17 mouse cellular contexts compared by ENCODE assay signal in the genomic region with DNA sequence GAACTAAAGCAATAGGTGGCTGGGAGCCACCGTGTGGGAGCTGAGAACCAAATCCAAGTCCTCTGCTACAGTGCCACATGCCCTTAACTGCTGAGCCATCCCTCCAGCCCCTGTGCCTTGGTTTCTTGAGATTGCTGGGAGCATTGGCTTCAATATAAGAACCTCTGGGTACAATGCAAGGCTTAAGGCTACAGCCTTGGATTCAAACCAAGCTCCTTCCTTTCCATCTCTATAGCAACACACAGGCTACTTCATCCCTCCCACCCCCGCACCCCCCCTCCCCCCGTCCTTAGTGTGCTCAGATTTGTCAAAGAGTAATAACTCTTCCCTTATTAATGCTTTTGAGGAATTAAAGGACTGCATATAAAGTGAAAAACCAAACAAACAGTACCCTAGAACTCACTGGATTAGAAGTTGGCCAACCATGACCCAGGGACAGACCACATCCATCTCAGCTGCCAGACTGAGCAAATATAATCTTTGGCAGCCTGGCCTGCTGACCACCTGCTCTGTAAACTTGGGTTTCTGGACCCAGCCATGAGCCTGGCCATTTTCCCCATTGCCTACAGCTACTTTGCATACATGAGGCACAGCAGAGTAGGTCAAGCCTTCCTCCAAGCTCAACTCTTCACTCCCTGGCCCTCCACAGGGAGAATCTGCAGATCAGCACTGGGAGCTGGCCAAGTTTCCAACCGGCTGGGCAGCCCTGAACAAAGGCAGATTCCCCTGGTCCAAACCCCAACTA.
DNase-seq lines count a peak whose midpoint lies in the region; ATAC-seq and TF ChIP-seq lines count a peak whose summit lies in the region.
"Had no signal": no experiment of that assay in that cellular context is flagged by ENCODE, and none has a peak within 500 bp of the region (broad histone marks: within the 10 kb centered on the region; RNA-seq: fewer than 3 reads in every experiment).

No protein-coding gene starts in this region.

- H3K79me2 ChIP-seq in heart, adult 2 months (replicated peaks; ENCODE audit: control insufficient read depth, insufficient read depth, low read length), result no peaks in the 10 kb centered on the region

- no peak for TF ChIP-seq CTCF in lung, postnatal 0 days (IDR thresholded peaks at IDR 0.05)
- no peak for TF ChIP-seq CTCF in brain, embryonic 14.5 days (IDR thresholded peaks at IDR 0.05; ENCODE audit: borderline replicate concordance, extremely low read depth, insufficient read depth, insufficient read length)
- TF ChIP-seq CTCF in heart, adult 2 months (IDR thresholded peaks at IDR 0.05), result no peak

- no peak overlapping the region for H3K9ac ChIP-seq in lung, postnatal 0 days (replicated peaks; ENCODE audit: low read depth)
- H3K9ac ChIP-seq in heart, adult 2 months (ENCODE audit: low read depth, low read length), result no peak overlapping the region
- H3K9ac ChIP-seq: forebrain, embryonic 12.5 days; heart, embryonic 12.5 days; limb, embryonic 12.5 days had no signal

- no peaks in the 10 kb centered on the region for H3K27me3 ChIP-seq in lung, postnatal 0 days (replicated peaks; ENCODE audit: insufficient read depth, low read length)
- no peaks in the 10 kb centered on the region for H3K27me3 ChIP-seq in heart, adult 2 months (ENCODE audit: control insufficient read depth, insufficient read depth, low read length)
- H3K27me3 ChIP-seq: forebrain, embryonic 12.5 days had no signal

- no peaks in the 10 kb centered on the region for H3K9me3 ChIP-seq in lung, postnatal 0 days (ENCODE audit: low read length)
- H3K9me3 ChIP-seq: forebrain, embryonic 12.5 days; heart, embryonic 12.5 days; limb, embryonic 12.5 days had no signal

- 58% methylated on average over 4 of the region's 4 CpGs for WGBS in lung, postnatal 0 days
- WGBS in heart, adult 2 months, result 73% methylated on average over 4 of the region's 4 CpGs

- intact Hi-C loops in heart, adult 2 months (cut with DNase I), result no loop called here

- H3K4me3 ChIP-seq in lung, postnatal 0 days (ENCODE audit: low read depth, low read length), result no peak overlapping the region
- H3K4me3 ChIP-seq in heart, adult 2 months, result no peak overlapping the region
- H3K4me3 ChIP-seq: forebrain, embryonic 12.5 days; heart, embryonic 12.5 days; limb, embryonic 12.5 days; myocyte had no signal

- no peak for TF ChIP-seq POLR2A in brain, embryonic 14.5 days (IDR thresholded peaks at IDR 0.05; ENCODE audit: borderline replicate concordance, extremely low read depth, insufficient read depth, insufficient read length, poor library complexity, severe bottlenecking)
- TF ChIP-seq POLR2A in heart, adult 2 months (IDR thresholded peaks at IDR 0.05; ENCODE audit: insufficient read depth, low read depth, low read length), result no peak

- peaks cover 8% of the 10 kb centered on the region; the same call in 1 of the 2 replicates for H3K4me1 ChIP-seq in lung, postnatal 0 days (ENCODE audit: insufficient read depth, low read depth, low read length)
- peaks cover 5% of the 10 kb centered on the region for H3K4me1 ChIP-seq in heart, adult 2 months (ENCODE audit: control insufficient read depth, insufficient read depth, low read length)

- no peaks in the 10 kb centered on the region for H3K36me3 ChIP-seq in lung, postnatal 0 days (ENCODE audit: insufficient read depth, low read length)
- H3K36me3 ChIP-seq in heart, adult 2 months (ENCODE audit: control insufficient read depth, insufficient read depth, low read length), result no peaks in the 10 kb centered on the region
- H3K36me3 ChIP-seq: forebrain, embryonic 12.5 days; G1E; heart, embryonic 12.5 days; limb, embryonic 12.5 days had no signal

- TF ChIP-seq EP300 in lung, postnatal 0 days (IDR thresholded peaks at IDR 0.05), result no peak
- no peak for TF ChIP-seq EP300 in heart, adult 2 months (IDR thresholded peaks at IDR 0.05; ENCODE audit: insufficient read depth, low read depth, low read length)

- DNase-seq in cerebellum, postnatal 14 days, result peak; percentile 45 to 54
- DNase-seq in cerebellum, adult 8-10 months, result no peak
- DNase-seq in lung, postnatal 0 days (ENCODE audit: low spot score), result peak; percentile 26
- no peak for DNase-seq in lung, postnatal 36 days
- DNase-seq in brain, embryonic 14.5 days (ENCODE audit: low read depth), result peak; percentile 37
- DNase-seq in kidney, postnatal 14 days, result peak; percentile 39
- DNase-seq in heart, adult 2 months, result no peak
- DNase-seq in urinary bladder, postnatal 25 days (ENCODE audit: low spot score), result no peak
- DNase-seq: layer of hippocampus, adult 9-11 months; spleen, adult 18-20 months; thymus, postnatal 14 days had no signal

- no peak overlapping the region for H3K4me2 ChIP-seq in lung, postnatal 0 days (replicated peaks; ENCODE audit: low read depth, low read length)
- H3K4me2 ChIP-seq: forebrain, embryonic 12.5 days; heart, embryonic 12.5 days; limb, embryonic 12.5 days had no signal

- no peak overlapping the region for H3K27ac ChIP-seq in lung, postnatal 0 days (ENCODE audit: low read length)
- H3K27ac ChIP-seq in heart, adult 2 months, result no peak overlapping the region
- H3K27ac ChIP-seq: forebrain, embryonic 12.5 days; limb, embryonic 12.5 days; macrophage had no signal

- no peak for ATAC-seq in lung, postnatal 0 days

Comparison
In these comparisons a context has a peak if more than half of its experiments do, and no peak if none do; other contexts are left out.
1. DNase-seq: peak in cerebellum, postnatal 14 days (2 of 2), lung, postnatal 0 days (single experiment), brain, embryonic 14.5 days (single experiment) and kidney, postnatal 14 days (single experiment); none in cerebellum, adult 8-10 months (single experiment), lung, postnatal 36 days (single experiment), heart, adult 2 months (0 of 2) and urinary bladder, postnatal 25 days (single experiment).